Mouse (Mus musculus): ENCODE measurements around the gene Fbxo28. TPM values are rescaled to one million over a fixed set of nuclear protein-coding genes. Genes with fewer than 3 reads are reported as not detected.

Fbxo28 gene
- total and polyA plus RNA-seq, 2 experiments from 2014 or later = 7.7 to 27.9 TPM

DNA sequence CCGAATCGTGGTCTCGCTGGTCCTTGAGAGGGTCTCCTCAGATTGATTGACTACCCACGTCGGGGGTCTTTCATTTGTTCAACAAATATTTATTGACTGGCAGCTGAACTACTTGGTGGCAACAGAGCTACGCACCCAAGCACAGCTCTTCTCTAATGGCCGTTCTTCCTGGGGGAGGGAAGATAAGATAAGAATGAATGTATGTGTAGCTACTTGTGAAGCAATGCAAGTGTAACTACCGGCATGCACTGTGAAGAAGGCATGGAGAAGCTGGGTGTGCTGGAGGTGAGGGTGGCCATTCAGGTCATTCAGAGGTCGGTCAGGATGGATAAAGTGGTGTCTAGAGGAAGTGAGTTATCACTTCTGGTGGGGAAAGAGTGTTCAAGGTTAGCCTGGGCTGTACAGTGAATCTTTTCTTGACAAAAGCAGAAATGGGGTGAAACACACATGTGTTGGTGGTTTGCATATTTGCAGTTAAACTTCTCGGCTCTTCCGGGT is 75.4 kb downstream of the Fbxo28 start:
- no peak overlapping the region for H3K9ac ChIP-seq (replicated peaks; ENCODE audit: low read depth, low read length)
- no peaks in the 10 kb centered on the region for H3K4me1 ChIP-seq (ENCODE audit: control insufficient read depth, insufficient read depth)
- H3K27me3 ChIP-seq (ENCODE audit: control insufficient read depth, insufficient read depth, low read length) = no peaks in the 10 kb centered on the region
- no peak for DNase-seq (ENCODE audit: low spot score)
- H3K9me3 ChIP-seq (replicated peaks; ENCODE audit: control insufficient read depth, low read length) = no peaks in the 10 kb centered on the region
- H3K27ac ChIP-seq (ENCODE audit: low read depth) = no peak overlapping the region
- H3K36me3 ChIP-seq (replicated peaks; ENCODE audit: control insufficient read depth, insufficient read depth, low read length) = no peaks in the 10 kb centered on the region
- no peak overlapping the region for H3K4me3 ChIP-seq (ENCODE audit: low read depth, low read length)
- H3K4me2 ChIP-seq (ENCODE audit: low read depth, low read length) = no peak overlapping the region
- TF ChIP-seq EP300 (IDR thresholded peaks at IDR 0.05; ENCODE audit: low read depth) (no peak), CTCF (IDR thresholded peaks at IDR 0.05; ENCODE audit: low read depth) (no peak)
- ATAC-seq (ENCODE audit: insufficient read depth, low read depth) = no peak
- WGBS = 71% methylated on average over 11 of the region's 11 CpGs

Other genes with a start within 250 kb of the Fbxo28 start
- 62.5 and 65.0 TPM in 2 replicates for gene Srp9, start 216.9 kb downstream of the Fbxo28 start, total RNA-seq (2014; rRNA removed; ENCODE audit: low replicate concordance)
- 147 and 155 TPM in 2 replicates for gene Srp9, start 216.9 kb downstream of the Fbxo28 start, polyA plus RNA-seq (2015; fragmentation: Nextera tagmentation; extraction: Ambion mirVana)
- gene Vmn1r1, start 177.1 kb downstream of the Fbxo28 start, total RNA-seq (2014; rRNA removed; ENCODE audit: low replicate concordance) = not detected in 2 replicates
- not detected in 2 replicates for gene Vmn1r1, start 177.1 kb downstream of the Fbxo28 start, polyA plus RNA-seq (2015; fragmentation: Nextera tagmentation; extraction: Ambion mirVana)
- 214 and 218 TPM in 2 replicates for gene Degs1, start 58.8 kb downstream of the Fbxo28 start, total RNA-seq (2014; rRNA removed; ENCODE audit: low replicate concordance)
- 188 and 190 TPM in 2 replicates for gene Degs1, start 58.8 kb downstream of the Fbxo28 start, polyA plus RNA-seq (2015; fragmentation: Nextera tagmentation; extraction: Ambion mirVana)
- 13.6 and 31.9 TPM in 2 replicates for gene Trp53bp2, start 67.5 kb upstream of the Fbxo28 start, total RNA-seq (2014; rRNA removed; ENCODE audit: low replicate concordance)
- gene Trp53bp2, start 67.5 kb upstream of the Fbxo28 start, polyA plus RNA-seq (2015; fragmentation: Nextera tagmentation; extraction: Ambion mirVana) = 7.4 and 8.3 TPM in 2 replicates
- gene Capn2, start 176.0 kb upstream of the Fbxo28 start, total RNA-seq (2014; rRNA removed; ENCODE audit: low replicate concordance) = 71.2 and 85.4 TPM in 2 replicates
- 56.8 and 62.6 TPM in 2 replicates for gene Capn2, start 176.0 kb upstream of the Fbxo28 start, polyA plus RNA-seq (2015; fragmentation: Nextera tagmentation; extraction: Ambion mirVana)
- gene Capn8, start 223.4 kb upstream of the Fbxo28 start, total RNA-seq (2014; rRNA removed; ENCODE audit: low replicate concordance) = not detected in 2 replicates
- not detected in 2 replicates for gene Capn8, start 223.4 kb upstream of the Fbxo28 start, polyA plus RNA-seq (2015; fragmentation: Nextera tagmentation; extraction: Ambion mirVana)